Mouse (Mus musculus): Measurements from ENCODE around the gene Cerk. TPM values are rescaled to one million over a fixed set of nuclear protein-coding genes. Genes with fewer than 3 reads are reported as not detected.
A peak's percentile ranks its signal among the peaks of the same experiment; 100 is the strongest.
"Not testable (repeated sequence)": the region's sequence is repeated elsewhere in the genome, so short reads cannot be mapped to it uniquely, and the experiment has no call there.

The Cerk gene
- polyA plus RNA-seq, 1 experiment from 2014 or later, result 5.9 TPM

GRCm38 (mm10) chr15:86203942-86204561, 18.1 kb upstream of the Cerk start:
- Histone ChIP-seq H3K4me1 (peaks cover 42% of the 10 kb centered on the region), H3K9ac (no peak overlapping the region), H3K9me3 (replicated peaks) (no peaks in the 10 kb centered on the region), H3K4me2 (peak overlapping the region; percentile 48), H3K27me3 (replicated peaks) (peaks cover 4% of the 10 kb centered on the region; the same call in 1 of the 2 replicates), H3K36me3 (no peaks in the 10 kb centered on the region), H3K4me3 (peak overlapping the region; percentile 14; the same call in 1 of the 2 replicates), H3K27ac (peak overlapping the region; percentile 52)
- ATAC-seq, result peak; percentile 47
- 33% methylated on average over 7 of the region's 7 CpGs for WGBS (ENCODE audit: insufficient replicate concordance)

DNA sequence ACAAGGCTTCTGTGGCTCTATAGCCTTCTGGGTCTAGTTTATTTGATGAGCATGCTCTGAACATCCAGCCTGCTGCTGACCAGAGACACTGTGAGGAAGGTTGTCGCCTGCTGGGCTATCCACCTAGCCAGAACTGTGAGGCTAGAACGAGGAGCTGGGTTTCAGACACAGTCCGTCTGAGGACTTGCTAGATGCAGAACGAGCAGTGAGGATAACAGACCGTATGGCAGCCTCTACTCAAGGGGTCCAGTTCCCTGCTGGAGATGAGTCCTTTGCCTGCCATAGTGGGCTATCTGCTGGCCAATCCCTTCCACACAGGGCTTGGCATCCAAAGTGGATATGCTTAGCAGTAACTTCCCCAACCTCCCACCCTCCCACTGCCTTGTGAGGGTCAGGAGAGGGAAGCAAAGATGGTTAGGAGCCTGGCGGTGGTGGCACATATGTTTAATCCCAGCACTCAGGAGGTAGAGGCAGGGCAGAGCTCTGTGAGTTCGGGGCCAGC, 17.4 kb upstream of the Cerk start:
- Histone ChIP-seq H3K4me1 (peaks cover 42% of the 10 kb centered on the region), H3K4me3 (no peak overlapping the region), H3K9ac (no peak overlapping the region), H3K9me3 (replicated peaks) (no peaks in the 10 kb centered on the region), H3K27me3 (replicated peaks) (peaks cover 6% of the 10 kb centered on the region; the same call in 1 of the 2 replicates), H3K36me3 (no peaks in the 10 kb centered on the region), H3K4me2 (peak overlapping the region; percentile 19; the same call in 1 of the 2 replicates), H3K27ac (peak overlapping the region; percentile 66; the same call in 1 of the 2 replicates)
- 54% methylated on average over 7 of the region's 7 CpGs for WGBS (ENCODE audit: insufficient replicate concordance)
- ATAC-seq, result no peak

GRCm38 (mm10) chr15:86202640-86203039, 16.7 kb upstream of the Cerk start:
- ATAC-seq, result peak; percentile 19; the same call in 1 of the 2 replicates
- Histone ChIP-seq H3K9ac (no peak overlapping the region), H3K36me3 (no peaks in the 10 kb centered on the region), H3K27ac (peak overlapping the region; percentile 66), H3K27me3 (replicated peaks) (peaks cover 6% of the 10 kb centered on the region; the same call in 1 of the 2 replicates), H3K4me1 (peaks cover 42% of the 10 kb centered on the region), H3K4me3 (no peak overlapping the region), H3K9me3 (replicated peaks) (no peaks in the 10 kb centered on the region), H3K4me2 (peak overlapping the region; percentile 19)
- WGBS (ENCODE audit: insufficient replicate concordance), result 15% methylated on average over 6 of the region's 6 CpGs

GRCm38 (mm10) chr15:86201696-86202330, 15.9 kb upstream of the Cerk start:
- Histone ChIP-seq H3K4me3 (no peak overlapping the region), H3K9ac (no peak overlapping the region), H3K4me1 (peaks cover 42% of the 10 kb centered on the region), H3K27me3 (replicated peaks) (peaks cover 6% of the 10 kb centered on the region; the same call in 1 of the 2 replicates), H3K9me3 (replicated peaks) (no peaks in the 10 kb centered on the region), H3K36me3 (no peaks in the 10 kb centered on the region), H3K27ac (0 out of 2 replicates have a peak overlapping the region, but pooled peaks have one; percentile 51), H3K4me2 (no peak overlapping the region)
- ATAC-seq, result no peak
- 72% methylated on average over 9 of the region's 9 CpGs for WGBS (ENCODE audit: insufficient replicate concordance)

DNA sequence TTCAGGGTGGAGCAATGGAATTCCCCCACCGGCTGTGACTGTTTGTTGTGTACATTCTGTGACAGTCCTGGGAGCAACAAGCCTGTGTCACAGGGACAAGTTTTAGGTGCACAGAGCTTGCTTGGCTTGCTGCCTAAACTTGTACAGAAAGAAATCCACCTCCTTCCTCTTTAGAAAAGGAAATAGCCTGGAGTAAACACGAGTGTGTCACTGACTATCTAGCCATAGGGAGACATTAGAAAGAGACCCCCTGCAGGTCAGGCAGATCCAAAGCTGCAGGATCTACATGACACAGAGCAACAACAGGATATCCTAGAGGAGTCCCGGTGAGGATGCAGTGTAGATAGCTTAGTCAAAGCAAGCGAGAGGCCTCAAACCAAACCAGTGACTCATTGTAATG, 15.2 kb upstream of the Cerk start:
- Histone ChIP-seq H3K9me3 (replicated peaks) (no peaks in the 10 kb centered on the region), H3K4me1 (peaks cover 38% of the 10 kb centered on the region), H3K4me3 (no peak overlapping the region), H3K4me2 (no peak overlapping the region), H3K27me3 (replicated peaks) (peaks cover 6% of the 10 kb centered on the region; the same call in 1 of the 2 replicates), H3K9ac (no peak overlapping the region), H3K27ac (no peak overlapping the region), H3K36me3 (no peaks in the 10 kb centered on the region)
- 27% methylated on average over 4 of the region's 4 CpGs for WGBS (ENCODE audit: insufficient replicate concordance)
- no peak for ATAC-seq

- ATAC-seq, result no peak
- Histone ChIP-seq H3K27ac (no peak overlapping the region), H3K4me2 (no peak overlapping the region), H3K4me1 (peaks cover 38% of the 10 kb centered on the region), H3K4me3 (no peak overlapping the region), H3K36me3 (no peaks in the 10 kb centered on the region), H3K27me3 (replicated peaks) (peaks cover 6% of the 10 kb centered on the region; the same call in 1 of the 2 replicates), H3K9me3 (replicated peaks) (no peaks in the 10 kb centered on the region), H3K9ac (no peak overlapping the region)
- WGBS (ENCODE audit: insufficient replicate concordance), result 49% methylated on average over 4 of the region's 4 CpGs
Observed at GRCm38 (mm10) chr15:86200169-86200568, 14.2 kb upstream of the Cerk start.

DNA sequence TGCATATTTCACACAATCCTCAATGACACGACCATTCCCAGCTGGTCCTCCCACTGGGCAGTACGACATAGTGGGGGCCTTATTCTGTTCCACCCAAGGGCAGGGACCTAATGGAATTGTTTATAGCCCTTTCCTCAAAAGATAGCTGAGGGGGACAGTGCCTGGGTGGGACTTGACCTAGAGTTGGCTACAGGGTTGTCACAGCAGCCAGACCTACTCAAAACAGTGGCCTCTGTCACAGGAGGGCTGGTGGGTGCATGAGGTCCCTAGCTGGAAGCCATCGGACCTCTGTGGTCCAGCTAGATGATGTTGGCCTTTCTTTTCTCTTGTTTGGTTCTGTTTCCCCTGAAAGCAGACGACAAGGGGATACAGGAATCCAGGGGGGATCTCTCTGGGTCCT, 13.5 kb upstream of the Cerk start:
- Histone ChIP-seq H3K27ac (no peak overlapping the region), H3K4me2 (no peak overlapping the region), H3K27me3 (replicated peaks) (peaks cover 6% of the 10 kb centered on the region; the same call in 1 of the 2 replicates), H3K4me3 (no peak overlapping the region), H3K4me1 (peaks cover 31% of the 10 kb centered on the region), H3K9me3 (replicated peaks) (no peaks in the 10 kb centered on the region), H3K9ac (no peak overlapping the region), H3K36me3 (no peaks in the 10 kb centered on the region)
- WGBS (ENCODE audit: insufficient replicate concordance), result 60% methylated on average over 4 of the region's 4 CpGs
- no peak for ATAC-seq

- no peak overlapping the region for H3K9ac ChIP-seq
- no peaks in the 10 kb centered on the region for H3K36me3 ChIP-seq
- H3K27ac ChIP-seq, result no peak overlapping the region
- H3K4me1 ChIP-seq, result peaks cover 27% of the 10 kb centered on the region
- ATAC-seq, result no peak
- peaks cover 6% of the 10 kb centered on the region; the same call in 1 of the 2 replicates for H3K27me3 ChIP-seq (replicated peaks)
- no peak overlapping the region for H3K4me3 ChIP-seq
- 61% methylated on average over 5 of the region's 5 CpGs for WGBS (ENCODE audit: insufficient replicate concordance)
- no peaks in the 10 kb centered on the region for H3K9me3 ChIP-seq (replicated peaks)
- H3K4me2 ChIP-seq, result no peak overlapping the region
Observed at GRCm38 (mm10) chr15:86199052-86199451, 13.1 kb upstream of the Cerk start.

- H3K4me2 ChIP-seq; H3K4me1 ChIP-seq; H3K27ac ChIP-seq; H3K27me3 ChIP-seq (replicated peaks); H3K4me3 ChIP-seq; H3K9ac ChIP-seq; H3K36me3 ChIP-seq; H3K9me3 ChIP-seq (replicated peaks): not testable (repeated sequence)
- 66% methylated on average over 55 of the region's 55 CpGs for WGBS (ENCODE audit: insufficient replicate concordance)
- peak; percentile 98 for ATAC-seq
Observed at GRCm38 (mm10) chr15:86194676-86195453, 8.9 kb upstream of the Cerk start.

DNA sequence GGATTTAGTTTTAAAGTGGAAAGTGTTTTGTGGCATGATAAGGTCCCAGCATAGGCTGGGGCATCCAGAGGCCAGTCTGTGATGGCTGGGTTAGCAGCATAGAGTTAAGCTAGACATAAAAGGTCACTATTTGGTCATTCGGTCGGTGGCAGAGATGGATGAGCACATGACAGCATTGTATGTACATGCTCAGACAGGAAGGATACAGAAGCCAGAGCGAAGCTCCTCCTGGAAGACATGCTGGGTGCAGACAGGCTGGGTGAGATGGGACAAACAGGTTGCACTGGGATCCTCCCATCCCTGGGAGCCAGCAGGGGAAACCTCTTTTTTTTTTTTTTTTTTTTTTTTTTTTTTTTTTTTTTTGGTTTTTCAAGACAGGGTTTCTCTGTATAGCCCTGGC, 6.0 kb upstream of the Cerk start:
- Histone ChIP-seq H3K27me3 (replicated peaks) (peaks cover 11% of the 10 kb centered on the region; the same call in 1 of the 2 replicates), H3K4me2 (no peak overlapping the region), H3K9me3 (replicated peaks) (no peaks in the 10 kb centered on the region), H3K9ac (no peak overlapping the region), H3K4me3 (no peak overlapping the region), H3K4me1 (no peaks in the 10 kb centered on the region), H3K27ac (no peak overlapping the region), H3K36me3 (no peaks in the 10 kb centered on the region)
- no peak for ATAC-seq
- 51% methylated on average over 3 of the region's 3 CpGs for WGBS (ENCODE audit: insufficient replicate concordance)

DNA sequence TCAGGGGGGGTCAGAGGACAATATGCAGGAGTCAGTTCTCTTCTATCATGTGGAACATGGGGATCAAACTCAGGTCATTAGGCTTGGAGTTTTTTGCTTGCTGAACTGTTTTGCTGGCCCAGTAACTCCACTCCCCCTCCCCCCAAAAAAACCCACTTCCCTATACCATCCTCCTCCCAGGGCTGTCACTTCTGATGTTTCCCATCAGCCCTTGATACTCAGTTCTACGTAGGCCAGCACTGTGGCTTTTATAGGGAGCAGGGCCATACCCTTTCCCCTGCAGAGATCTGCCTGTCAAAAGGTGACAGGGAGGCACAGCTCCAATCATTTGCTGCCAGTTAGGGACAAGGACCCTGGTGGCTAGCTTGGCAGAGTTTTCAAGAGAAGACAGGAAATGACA, 5.6 kb upstream of the Cerk start:
- WGBS (ENCODE audit: insufficient replicate concordance), result 28% methylated on average over 1 of the region's 1 CpGs
- no peak overlapping the region for H3K4me3 ChIP-seq
- ATAC-seq, result no peak
- H3K9me3 ChIP-seq (replicated peaks), result no peaks in the 10 kb centered on the region
- no peak overlapping the region for H3K27ac ChIP-seq
- H3K4me1 ChIP-seq, result peaks cover 3% of the 10 kb centered on the region; the same call in 1 of the 2 replicates
- H3K27me3 ChIP-seq (replicated peaks), result peaks cover 15% of the 10 kb centered on the region; the same call in 1 of the 2 replicates
- H3K36me3 ChIP-seq, result no peaks in the 10 kb centered on the region
- no peak overlapping the region for H3K9ac ChIP-seq
- no peak overlapping the region for H3K4me2 ChIP-seq

- Histone ChIP-seq H3K9ac (no peak overlapping the region), H3K4me3 (no peak overlapping the region), H3K4me1 (peaks cover 14% of the 10 kb centered on the region), H3K4me2 (no peak overlapping the region), H3K27me3 (replicated peaks) (peaks cover 26% of the 10 kb centered on the region), H3K36me3 (no peaks in the 10 kb centered on the region), H3K27ac (no peak overlapping the region), H3K9me3 (replicated peaks) (no peaks in the 10 kb centered on the region)
- ATAC-seq, result no peak
- WGBS (ENCODE audit: insufficient replicate concordance), result 51% methylated on average over 3 of the region's 3 CpGs
Observed at GRCm38 (mm10) chr15:86190387-86190786, 4.4 kb upstream of the Cerk start.
